Mouse (Mus musculus) cerebellum, postnatal 14 days (tissue): ENCODE measurements at regions not wholly inside any gene's neighbourhood (a gene's known extent, or its start where the extent isn't known, plus 50 kb on each side); places are given as distances from the start of the nearest gene placed in this dataset.

ENCODE experiments used
- DNase-seq, 2 experiments: peaks; one replicate each; pipeline ENCODE4 v3.0.0; 2021; ENCODE audit warnings: mixed read lengths in 2 of 2

DNA sequence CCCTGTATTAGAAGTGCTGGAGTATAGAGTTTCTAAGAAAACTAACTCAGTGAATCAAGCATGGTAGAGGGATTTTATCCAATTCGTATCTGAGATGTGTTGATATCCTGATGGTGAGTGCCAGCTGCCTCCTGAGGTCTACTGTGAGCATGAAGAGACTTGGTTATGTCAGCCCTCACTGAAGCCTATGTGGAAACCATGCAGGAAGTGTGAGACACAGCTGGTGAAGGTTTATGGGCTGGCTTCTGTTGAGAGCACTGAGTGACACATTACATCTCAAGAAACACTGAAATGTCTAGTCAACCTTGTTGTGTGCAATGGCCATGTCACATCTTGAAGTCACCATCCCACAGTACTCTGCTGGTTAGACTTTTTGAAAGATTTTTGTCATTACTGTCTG, 104.6 kb downstream of the Psmg1 start:
- no peak for DNase-seq

DNA sequence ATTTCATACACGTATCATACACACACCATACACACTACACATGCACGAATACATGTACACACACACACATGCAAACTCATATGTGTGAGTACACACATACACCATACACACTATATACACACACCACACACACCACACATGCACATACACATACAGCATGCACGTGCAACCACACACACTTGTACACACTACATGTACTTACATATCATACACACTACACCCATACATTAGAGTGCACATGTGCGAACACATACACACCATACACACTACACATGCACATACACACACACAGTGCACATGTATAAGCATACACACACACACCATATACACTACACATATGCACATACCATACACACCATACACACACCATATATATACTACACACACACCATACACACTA, 117.5 kb downstream of the Psmg1 start:
- no peak for DNase-seq

DNA sequence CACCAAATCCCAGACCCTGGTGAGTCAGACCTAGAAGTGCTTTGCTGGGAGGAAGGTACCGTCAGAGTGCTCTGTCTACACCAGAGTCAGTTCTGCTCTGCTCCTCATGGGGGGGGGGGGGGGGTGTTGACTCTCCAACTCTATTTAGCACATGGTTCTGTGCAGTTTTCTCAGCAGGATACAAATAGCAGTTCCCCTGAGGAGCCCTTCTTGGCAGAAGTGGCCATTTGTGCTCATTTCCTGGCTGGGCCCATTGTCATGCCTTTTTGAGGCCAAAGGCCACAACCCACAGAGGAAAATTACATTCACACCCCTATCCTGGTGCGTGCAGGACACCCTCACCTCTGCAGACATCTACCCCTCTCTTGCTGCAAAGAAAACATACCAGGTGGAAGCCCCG, 118.3 kb downstream of the Psmg1 start:
- no peak for DNase-seq

DNA sequence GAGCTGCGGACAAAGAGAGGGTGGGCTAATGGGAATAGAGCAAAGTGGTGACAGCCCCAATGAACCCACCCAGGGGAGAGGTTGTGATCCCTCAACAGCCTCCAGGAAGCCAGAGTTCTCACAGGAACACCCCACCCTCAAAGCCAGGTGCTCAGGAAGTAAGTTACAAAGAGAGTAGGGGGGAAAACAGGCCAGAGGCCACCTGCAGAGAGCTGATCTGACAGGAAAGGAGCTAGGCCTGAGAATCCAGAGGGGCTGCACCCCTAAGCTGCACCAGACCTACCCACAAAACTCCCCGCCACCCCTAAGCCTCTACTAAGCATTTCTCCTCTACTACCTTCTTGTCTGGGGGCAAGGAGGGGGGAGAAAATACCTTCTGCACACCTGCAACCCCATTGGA, 120.5 kb downstream of the Psmg1 start:
- no peak for DNase-seq

DNA sequence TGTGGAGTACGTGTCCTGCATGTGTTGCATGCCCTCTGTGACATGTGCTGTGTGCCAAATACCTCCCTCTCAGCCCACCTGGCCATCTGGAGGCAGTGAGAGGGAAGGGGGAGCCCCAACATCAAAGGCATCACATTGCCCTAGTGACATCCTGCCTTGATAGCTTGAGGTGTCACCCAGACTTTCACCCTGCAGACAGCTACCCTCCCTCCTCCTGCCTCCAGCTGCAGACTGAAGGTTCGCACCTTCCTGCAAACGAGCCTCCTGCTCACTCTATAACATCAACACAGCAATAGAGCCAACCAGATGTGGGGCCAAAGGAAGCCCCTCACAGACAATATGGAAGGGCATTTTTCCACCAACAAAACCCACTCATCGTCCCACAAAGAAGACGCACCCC, 121.3 kb downstream of the Psmg1 start:
- DNase-seq: no peak

DNA sequence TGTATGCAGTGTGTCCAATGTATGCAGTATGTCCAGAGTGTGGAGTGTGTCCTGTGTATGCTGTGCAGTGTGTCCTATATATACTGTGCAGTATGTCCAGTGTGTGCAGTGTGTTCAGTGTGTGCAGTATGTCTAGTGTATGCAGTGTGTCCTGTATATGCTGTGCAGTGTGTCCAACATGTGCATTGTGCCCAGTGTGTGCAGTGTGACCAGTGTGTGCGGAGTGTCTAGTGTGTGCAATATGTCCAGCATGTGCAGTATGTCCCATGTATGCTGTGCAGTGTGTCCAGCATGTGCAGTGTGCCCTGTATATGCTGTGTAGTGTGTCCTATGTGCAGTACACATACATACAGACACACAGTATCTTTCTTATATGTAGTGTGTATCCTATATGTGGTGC, 121.9 kb downstream of the Psmg1 start:
- DNase-seq: no peak

DNA sequence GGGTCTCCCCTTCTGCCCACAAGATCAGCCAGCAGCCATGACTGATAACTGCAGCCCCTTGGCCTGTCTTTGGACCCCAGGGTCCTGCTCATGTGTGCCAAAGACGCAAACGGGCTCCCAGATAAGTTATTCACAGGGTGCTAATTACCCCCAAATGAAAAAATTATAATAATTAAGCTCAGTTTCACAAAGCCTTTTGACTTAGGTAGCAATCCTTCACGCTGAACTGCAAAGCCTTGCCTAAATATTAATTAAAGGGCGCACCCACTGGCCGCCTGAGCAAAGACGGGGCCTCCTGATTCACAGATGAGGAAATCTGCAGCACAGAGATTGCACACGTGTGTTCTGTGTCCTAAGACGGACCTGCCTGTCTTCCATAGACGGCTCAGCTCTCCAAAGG, 123.2 kb downstream of the Psmg1 start:
- DNase-seq: no peak

DNA sequence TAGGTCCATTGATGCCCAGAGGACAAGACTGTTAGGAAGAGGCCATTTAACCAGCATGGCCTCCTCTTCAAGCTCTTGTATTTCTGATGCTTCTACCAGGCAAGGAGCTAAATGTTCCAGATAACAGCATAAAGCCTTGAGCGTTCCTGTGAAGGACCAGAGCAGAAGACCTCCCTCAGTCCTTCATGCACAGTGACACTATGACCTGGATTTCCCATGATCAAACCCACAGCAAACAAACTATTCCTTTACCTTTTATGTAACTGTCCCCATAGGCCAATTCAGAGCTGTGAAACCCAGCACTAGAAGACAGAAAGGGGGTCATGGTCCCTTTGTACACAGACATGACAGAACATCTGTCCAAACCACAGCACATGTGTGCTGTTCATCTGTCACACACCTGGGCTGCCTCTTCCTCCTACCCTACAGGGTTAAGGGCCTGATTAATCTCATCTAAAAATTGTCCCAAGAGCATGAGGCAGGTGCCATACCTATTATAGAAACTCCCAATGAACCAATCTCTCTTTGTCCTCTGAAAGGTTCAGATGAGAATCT, 123.8 kb downstream of the Psmg1 start:
- DNase-seq: no peak

DNA sequence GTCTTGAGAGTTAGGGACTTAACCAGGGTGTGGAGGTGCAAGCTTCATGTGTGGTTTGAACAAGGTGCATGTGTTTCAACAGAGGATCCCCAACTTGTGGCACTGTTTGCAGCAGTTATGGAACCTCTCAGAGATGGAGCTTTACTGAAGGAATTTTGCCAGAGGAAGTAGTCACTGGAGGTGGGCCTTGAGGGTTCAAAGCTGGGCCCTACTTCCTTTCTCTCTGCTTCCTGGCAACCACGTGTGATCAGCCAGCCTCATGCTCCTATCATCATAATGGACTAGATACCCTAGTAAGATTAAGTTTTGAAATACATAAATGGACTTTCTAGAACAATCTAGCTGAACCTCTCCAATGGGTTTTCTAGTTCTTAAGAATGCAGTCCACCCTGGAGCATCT, 125.2 kb downstream of the Psmg1 start:
- no peak for DNase-seq

DNA sequence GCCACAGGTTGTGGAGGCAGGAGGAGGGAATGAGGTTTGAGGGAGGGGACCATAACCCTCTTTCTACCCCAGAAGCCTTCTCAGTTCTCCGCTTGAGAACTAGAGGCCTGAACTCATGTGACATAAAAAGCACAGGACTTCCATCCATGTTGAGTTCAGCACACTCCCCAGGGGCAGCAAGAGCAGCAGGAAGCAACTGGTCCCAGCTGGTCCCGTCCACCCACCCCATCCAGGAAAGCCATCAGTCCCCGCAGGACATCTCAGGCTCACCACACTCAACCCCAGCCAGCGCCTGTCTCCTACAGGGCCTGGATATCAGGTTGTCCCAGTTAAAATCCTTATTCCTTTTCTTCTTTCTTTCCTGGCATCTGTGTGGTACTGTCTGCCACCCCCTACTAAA, 126.1 kb downstream of the Psmg1 start:
- DNase-seq: no peak

DNA sequence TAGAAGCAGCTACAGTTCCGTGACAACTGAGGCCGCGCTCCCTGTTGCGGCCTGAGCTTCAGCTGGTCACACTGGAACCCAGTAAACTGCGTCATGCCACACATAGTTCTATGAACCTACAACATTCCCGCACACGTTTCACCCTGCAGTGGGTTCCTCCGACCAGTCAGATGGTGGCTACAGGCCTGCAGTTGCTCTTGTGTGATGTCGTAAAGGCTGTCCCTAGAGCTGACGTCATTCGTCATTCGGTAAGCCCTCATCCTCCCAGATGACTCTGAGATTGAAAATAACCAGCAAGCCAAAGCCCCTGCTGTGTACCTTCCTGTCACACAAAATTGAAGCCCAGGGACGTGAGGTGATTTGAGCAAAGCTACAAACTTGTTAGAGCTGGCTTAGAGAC, 126.7 kb downstream of the Psmg1 start:
- DNase-seq: no peak

DNA sequence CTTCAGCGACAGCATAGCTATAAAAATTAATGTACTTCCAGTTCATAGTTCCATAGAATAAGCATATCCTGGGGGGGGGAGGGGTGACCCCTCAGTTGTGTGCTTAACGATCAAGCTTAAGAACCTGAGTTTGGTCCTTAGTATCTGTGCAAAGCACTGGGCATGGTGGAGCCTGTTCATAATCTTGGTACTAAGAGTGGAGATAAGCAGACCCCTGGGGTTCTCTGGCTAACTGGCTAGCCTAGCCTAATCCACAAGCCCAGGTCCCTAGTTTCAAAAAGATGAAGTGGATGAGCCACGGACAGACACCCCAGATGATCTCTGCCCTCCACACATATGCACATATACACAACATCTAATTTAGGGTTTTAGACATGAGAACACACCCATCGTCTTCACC, 127.2 kb downstream of the Psmg1 start:
- DNase-seq: no peak

DNA sequence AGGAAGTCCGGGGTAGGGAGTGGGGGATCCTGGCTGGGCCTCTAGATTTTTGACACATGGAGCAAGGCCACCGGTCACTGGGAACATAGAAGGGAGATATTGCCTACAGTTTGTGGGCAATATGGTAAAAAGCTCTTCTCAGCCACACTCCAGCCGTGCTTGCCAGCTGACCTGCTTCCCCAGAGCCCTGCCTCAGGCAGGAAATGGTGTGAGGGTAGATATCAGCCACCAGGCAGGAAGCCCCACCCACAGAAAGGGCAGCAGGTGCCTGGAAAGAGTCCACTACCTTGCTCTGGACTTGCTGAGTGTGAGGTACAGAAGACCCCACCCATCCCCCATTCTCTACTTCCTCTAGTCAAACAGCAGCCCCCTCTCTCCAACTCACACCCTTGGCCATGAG, 128.1 kb downstream of the Psmg1 start:
- DNase-seq: no peak

DNA sequence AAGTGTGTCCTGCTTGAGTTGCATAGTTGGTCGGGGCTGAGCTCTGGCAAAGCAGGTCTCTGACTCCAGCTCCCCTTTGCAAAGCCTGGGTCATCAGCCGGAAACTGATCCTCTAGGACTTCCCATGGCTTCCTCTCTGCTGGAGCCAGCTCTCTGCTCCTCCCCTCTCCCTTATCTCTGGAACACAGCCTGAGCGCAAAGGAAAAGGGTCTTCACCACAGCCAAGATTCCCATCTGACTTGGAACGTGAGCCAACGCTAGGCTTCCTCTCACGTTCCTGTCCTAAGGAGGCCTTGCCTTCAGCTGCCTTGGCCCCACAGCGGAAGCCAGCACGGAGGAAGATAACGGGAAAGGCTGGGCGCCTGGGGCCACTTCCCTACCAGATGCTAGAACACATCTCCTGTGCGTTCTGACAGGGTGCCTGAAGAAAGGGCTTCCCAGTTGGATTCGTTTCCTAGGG, 129.5 kb downstream of the Psmg1 start:
- DNase-seq: peak; percentile 20 to 35

DNA sequence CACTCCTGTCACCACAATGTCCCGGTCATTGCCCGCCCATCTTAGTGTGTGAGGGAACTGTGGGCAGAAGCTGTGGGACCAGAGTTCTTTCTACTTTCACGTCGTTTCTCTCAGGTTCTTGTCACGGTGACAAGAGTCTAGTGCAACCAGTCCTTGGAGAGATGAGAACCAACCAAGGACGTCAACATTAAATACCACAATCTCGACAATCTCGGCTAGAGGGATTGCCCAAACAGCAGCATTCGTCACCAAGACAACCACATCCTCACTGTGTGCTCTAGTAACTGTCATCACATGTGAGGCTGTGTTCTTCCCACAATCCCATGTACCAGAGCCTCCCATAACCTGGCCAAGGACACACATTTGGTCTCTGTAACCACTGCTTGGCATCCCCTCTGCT, 129.9 kb downstream of the Psmg1 start:
- no peak for DNase-seq

DNA sequence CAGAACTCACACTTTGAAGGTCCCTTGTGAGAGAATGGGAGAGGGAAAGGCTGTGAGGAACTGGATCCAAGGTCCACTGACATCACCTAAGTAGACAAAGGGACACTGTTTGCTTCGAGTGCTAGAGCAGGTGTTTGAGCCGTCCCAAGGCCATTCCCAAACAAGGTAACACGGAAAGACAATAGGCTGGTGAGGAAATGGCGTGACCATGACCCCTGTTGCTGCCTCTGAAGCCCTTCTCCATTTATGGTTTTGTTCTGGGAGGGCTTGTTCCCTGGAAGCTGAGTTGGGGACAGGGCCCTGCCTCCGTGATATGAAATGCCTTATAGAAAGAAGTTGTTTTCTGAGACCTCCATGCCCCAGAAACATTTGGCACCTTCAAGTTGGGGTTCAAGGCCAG, 130.6 kb downstream of the Psmg1 start:
- DNase-seq: no peak

DNA sequence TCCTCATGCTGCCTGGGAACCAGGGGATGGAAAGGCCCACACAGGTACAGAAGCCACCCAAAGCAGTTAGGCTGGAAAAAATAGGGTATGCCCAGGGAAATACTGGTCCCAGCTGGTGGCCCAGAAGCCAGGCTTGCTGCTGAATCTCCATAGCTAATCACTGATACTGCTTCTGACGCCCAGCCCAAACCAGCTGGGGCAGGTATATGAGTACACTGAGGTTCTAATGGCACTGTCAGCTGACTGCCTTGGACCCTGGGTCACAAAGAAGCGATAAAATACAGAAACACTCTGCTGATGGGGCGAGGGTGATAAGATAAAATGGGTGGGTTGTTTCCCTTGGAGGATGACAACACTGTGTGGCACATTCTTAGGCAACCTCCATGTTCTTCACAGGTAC, 133.4 kb downstream of the Psmg1 start:
- DNase-seq: no peak

DNA sequence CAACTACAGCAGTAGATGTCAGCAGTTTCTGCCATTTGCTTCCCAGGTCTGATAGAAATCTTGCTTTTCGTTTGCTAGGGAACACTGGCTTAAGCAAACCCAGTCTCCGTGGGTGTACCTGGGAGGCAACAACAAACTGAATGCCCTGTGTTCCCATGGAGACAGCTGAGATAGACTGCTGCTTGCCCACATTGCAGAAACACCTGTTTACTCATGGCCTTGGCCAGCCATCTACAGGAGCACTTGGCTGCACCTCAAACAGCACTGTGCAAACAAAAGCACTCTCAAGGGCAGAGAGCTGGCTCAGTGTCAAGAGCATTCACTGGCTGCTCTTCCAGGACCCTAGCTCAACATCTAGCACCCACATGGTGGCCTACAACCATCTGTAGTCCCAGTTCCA, 135.5 kb downstream of the Psmg1 start:
- no peak for DNase-seq

DNA sequence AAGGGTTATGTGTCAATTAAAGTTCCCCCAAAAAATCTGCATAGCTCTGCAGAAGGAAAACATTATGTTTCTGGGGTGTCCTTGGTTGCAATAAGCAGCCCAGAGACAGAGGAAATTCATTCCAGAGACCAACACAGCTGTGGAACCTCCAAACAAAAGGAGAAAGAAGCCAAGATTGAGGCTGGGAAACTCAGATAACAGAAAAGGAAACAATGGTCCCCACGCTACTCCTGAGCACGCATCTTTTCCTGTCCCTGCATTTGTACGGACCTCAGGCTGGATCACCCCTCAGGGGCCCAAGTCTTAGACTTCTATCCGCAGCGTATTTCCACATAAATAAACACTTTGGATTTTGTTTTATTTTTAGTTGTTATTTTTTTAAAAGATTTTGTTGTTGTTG, 138.9 kb downstream of the Psmg1 start:
- DNase-seq: no peak

DNA sequence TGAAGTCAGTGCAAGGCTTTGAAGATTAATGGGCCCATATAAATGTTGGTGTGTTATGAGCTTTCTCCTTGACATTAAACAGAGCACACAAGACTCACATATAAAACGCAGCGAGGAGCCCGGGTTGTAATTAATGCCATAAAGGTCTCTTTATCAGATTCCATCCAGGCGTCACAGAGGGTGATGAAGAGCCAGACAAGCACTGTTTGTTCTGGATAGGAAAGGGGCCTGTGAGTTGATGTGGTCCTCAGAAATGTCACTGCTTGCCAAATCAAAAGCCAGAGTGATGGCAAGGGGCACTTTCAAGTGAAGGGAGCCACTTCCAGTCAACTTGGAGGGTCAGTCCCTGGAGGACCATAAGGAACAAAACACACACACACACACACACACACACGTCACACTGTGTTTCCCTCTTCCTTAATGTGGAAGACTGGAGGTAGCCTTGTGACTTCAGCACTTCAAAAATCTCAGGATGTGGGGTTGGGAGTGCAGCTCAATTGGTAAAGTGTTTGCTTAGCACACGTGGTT, 142.1 kb downstream of the Psmg1 start:
- no peak for DNase-seq

DNA sequence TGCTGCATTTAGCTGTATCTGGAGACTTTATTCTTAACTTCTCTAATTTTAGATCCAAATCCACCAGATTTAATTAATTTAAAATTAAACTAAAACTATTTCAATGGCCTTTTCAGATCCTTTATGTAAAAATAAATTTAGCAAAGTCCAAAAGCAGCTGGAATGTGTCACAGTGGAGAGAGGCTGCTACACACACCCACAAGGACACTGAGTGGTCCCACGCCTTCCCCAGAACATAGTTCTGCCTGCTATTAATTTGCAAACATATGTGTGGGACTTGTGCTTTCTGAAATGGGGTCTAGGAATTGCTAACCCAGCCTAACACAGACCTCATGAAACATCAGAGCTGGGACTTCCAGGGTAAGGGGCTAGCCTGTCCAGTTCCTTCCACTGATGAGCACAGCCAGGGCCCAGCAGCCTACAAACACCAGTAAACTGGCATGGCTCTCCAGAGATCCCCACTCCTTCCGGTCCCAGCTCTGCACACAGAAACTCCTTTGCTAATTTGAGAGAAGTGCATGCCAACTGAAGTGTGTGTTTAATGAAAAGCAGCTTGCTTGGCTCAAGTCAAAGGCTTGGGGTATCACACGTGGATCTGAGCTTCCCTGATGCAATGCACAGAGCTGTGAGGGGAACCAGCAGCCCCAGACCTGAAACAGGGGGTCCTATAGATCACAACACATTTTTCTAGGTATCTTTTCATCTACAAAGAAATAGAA, 142.8 kb downstream of the Psmg1 start:
- no peak for DNase-seq

DNA sequence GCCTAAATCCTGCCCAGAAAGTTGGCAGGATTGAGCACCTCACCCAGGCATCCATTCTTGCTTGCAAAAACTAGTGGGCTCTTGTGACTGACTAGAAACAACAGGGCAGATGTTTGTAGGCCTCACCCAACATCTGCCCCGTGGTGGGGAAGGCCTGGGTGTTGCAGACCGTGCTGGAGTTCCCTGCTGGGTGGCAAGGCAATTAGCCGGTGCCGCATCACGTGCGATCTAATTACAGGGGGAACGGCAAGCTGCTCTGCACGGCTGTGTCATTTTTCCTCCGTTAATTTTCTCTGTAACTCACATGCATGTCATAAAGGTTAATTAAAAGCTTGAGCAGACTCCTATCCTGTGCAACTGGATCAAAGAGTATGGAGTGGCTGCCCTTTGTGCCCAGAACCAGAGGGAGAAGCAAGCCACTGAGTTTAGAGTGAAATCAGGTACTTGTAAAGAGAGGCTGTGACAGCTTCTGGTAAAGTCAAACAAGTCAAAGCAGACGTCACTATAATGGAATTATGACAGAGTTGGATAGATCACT, 143.5 kb downstream of the Ets2 start:
- no peak for DNase-seq

DNA sequence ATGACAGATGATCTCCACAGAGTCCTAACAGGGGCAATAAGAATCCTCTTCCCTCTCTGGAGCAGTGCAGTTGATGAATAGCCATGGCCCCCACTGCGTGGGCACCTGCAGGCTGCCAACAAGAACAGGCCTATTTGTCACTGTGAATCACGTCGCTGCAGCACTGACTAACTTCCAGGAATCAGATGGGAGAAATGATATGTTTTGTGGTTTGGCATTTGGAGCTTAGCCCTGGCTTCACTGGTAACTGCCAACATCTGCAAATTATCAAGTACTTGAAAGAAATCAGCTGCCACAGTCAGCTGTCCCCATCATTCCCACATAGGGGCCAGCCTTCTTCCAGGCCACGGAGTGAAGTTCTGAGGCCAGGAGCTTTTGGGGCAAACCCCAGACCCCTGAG, 142.8 kb downstream of the Ets2 start:
- peak; percentile 76 to 79 for DNase-seq

DNA sequence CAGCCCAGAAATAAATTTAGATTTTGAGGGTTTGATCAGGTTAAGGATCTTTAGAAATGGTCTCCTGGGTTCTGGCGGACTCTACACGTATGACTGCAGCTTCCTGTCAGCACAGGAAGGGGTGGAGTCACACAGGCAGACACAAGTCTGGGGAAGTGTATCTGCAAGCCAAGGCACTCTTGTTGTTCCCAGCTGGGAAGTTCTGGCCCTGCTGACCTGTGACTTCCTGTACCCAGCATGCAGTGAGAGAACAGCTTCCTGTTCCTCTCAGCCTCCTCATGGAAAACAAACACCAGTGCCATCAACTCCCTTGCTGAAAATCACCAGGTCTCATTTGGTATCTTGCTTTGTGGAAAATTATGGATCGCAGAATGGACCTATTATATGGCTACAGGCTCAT, 140.9 kb downstream of the Ets2 start:
- DNase-seq: no peak
